Mouse (Mus musculus): Measurements from ENCODE around the gene Glb1.

DNA sequence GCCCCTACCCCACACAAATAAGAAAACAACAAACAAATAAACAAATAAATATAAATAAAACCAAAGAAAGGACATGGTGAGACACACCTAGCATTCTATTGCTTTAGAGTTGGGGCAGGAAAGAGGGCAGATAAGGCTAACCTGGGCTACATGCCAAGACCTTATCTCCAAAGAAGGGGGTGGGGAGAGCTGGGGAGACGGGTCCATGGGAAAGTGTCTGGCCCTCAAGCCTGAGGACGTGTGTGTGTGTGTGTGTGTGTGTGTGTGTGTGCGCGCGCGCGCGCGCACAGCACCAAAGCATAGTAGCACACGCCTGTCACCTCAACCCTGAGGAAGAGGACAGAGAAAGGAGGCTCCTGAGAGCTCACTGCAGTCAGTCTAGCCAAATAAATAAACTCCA is 23.7 kb upstream of the Glb1 start:
- TF ChIP-seq CTCF (IDR thresholded peaks at IDR 0.05; ENCODE audit: control insufficient read depth, insufficient read depth, insufficient replicate concordance, low read depth, low read length) (no peak), POLR2A (IDR thresholded peaks at IDR 0.05; ENCODE audit: control insufficient read depth, low read depth, low read length) (no peak)
